Mouse (Mus musculus): ENCODE data around the gene Apof.
A peak's percentile ranks its signal among the peaks of the same experiment; 100 is the strongest.

The Apof gene

GRCm38 (mm10) chr10:128302357-128302756, 33.9 kb downstream of the Apof start:
- no peak for DNase-seq

- DNase-seq = no peak
These were observed 34.3 kb downstream of the Apof start for GRCm38 (mm10) chr10:128302785-128303125.

- DNase-seq = peak; percentile 98 to 99
These were observed 34.9 kb downstream of the Apof start, which contains the start of gene Pan2 for GRCm38 (mm10) chr10:128303126-128304021. TSS of gene Pan2 (plus strand) at chr10:128303335.

GRCm38 (mm10) chr10:128309654-128310053, 41.2 kb downstream of the Apof start:
- no peak for DNase-seq

GRCm38 (mm10) chr10:128310177-128310576, 41.7 kb downstream of the Apof start:
- no peak for DNase-seq

GRCm38 (mm10) chr10:128310902-128311301, 42.4 kb downstream of the Apof start:
- no peak for DNase-seq

GRCm38 (mm10) chr10:128315578-128315977, 47.1 kb downstream of the Apof start:
- no peak for DNase-seq

Measured in B cell, adult 2 months (primary cell).